Mouse (Mus musculus) urinary bladder, postnatal 4 days (tissue): ENCODE measurements around the gene Arg2.
"Not testable (repeated sequence)": the region's sequence is repeated elsewhere in the genome, so short reads cannot be mapped to it uniquely, and the experiment has no call there.

Source experiments
- DNase-seq, 2 experiments: peaks; one replicate each; pipeline ENCODE4 v3.0.0; 2021 to 2022; ENCODE audit warnings: low spot score in 2 of 2

The Arg2 gene

DNA sequence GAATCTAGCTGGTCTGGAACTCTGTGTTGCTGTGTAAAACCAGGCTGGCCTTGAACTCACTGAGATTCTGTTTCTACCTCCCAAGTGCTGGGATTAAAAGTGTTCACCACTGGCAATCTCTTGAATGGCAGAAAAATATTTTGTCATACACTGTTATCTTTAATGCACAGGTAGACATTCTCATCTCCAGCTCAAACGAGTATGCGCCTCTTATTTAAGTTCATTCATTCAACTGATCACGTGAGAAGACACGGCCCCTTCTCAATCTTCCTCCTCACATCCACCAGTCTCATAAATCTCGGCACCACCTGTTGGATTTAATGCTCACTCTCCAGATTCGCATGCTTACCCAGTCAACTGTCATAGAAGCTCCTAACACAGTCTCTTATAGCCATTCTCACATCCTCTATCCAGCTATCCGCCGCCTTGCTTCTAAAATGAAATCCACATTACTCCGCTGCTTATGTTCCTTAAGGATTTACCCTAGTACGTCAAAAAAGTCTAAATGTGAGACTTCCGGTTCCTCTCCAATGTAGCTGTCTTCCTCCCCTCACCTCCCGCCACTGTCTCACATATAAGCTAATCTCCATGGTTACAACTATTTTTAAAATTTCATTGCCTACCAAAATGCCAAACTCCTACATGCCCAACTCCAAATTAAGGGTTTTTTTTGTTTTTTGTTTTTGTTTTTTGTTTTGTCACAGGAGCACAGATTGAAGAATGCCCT is 40.9 kb downstream of the Arg2 start:
- no peak for DNase-seq

DNA sequence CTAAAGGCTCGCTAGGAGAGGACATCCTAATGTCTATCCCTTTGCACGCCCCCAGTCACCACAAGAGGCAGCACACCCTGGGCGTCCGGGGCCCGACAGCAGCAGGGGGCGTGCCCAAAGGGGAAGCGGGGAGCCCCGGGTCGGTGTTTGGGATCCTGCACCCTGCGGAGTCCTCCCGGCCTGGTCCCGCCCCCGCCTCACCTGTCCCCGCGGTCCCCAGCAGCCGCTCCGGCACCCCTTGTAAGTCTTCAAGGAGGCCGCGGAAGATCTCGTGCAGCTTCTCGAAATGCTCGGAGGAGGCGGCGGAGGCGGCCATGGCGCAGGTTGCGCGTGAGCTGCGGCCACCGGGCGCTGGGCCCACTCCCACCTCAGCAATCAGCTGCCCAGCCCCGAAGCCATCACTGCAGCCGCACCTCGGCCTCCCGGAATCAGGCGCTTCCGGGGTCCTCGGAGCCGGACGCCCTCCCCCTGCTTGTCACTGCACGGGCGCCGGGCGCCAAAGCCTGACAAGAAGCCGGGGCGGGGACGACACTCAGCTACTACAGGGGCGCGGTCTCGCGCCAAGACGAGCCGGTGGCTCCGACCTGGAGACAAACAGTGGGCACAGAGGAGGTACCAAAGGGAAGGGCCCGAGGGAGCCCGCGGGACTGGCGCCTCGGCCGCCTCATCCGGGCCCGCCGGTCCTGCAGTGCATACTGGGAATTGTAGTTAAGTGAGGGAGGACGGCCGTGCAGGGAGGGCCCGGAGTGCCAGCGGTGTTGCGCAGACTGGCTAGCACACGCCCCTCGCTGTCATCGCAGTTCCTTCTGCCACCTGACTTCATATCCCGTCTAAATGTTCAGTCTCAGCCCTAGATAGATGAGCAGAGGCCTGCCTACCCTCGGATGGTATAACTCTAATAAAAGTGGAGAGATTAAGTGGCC is 41.7 kb downstream of the Arg2 start, which contains the start of gene Vti1b:
Gene Vti1b (minus strand): TSS at position 649 of the 923 bp plus-strand sequence.
- peak; percentile 86 to 89 for DNase-seq

DNA sequence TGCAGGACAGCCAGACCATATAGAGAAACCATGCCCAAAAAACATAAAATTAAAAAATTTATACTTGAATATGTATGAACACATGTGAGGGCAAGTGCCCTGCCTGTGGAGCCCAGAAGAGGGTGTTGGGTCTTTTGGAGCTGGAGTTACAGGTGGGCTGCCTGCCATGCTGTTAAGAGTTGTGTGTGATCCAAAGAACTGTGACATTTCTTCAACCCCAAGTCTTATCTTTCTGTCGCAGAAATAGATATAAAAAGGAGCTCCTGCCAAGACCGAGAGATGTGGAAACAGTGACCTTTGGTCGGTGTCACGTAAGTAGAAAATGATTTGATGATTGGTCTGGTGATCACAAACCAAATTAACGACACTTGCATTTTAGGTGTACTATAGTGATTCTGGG is 43.1 kb downstream of the Arg2 start:
- DNase-seq = no peak

DNA sequence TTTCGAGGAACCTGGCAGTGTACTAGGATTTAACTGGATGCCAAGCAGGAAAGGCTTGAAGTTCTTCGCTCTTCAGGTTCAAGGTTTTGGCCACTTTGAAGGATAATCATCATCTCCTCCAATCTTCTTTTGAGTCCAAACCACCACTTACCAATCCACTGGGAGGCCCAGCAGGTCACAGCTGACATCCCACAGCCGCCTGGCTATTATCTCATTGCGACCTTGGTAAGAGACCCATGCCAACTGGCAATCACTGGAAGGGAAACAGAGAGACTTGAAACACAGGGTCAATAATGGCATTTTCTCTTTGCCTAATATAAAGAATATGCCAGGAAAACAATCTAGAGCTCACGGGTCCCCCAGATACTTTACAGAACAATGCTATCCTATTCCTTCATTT is 45.4 kb downstream of the Arg2 start:
- DNase-seq = no peak

DNA sequence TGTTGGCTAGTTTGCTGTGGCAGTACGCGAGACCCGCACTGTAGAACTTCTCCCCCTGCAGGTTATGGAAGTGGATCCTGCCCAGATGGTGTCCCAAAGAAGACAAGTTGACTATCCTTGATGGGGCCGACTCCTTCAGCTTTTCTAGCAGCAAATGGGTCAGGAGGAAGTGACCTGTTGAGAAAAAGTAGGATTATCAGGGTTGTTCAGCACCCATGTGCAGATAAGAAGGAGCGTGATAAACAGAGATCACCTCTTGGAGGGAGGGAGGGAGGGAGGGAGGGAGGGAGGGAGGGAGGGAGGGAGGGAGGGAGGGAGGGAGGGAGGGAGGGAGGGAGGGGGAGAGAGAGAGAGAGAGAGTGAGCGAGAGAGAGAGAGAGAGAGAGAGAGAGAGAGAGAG is 54.6 kb downstream of the Arg2 start:
- not testable (repeated sequence) for DNase-seq

DNA sequence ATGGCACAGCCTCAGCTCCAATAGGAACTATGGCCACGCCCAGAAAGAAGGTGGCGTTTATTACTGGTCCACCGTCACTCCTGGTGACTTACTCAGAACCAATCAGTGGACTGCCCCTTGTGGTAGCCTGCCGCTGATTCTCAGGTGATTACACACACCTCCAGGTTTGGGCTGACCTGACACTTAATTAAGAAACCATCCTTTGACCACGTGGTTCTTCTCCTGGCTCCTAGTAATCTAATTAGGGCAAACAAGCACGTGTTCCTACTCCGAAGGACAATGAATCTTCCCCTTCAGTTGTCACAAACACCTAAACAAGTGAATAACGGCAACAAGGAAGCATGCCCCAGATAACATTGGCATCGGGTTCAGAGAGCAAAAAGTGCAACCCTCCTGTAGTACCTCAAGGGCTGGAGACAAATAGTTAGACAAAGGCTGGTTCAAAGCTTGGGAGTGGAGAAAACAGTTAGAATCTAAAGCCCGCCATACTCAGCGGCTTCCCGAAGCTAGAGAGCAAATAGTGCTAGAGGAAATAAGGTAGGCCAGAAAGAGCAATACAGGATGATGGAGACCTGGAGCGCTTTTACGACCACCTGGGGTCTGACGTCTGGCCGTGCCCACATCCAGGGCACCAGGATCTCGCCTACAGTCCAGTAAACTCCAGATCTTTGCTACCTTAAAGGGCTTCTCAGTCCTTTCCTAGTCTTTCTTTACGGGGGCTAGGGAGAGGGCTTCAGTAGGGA is 60.5 kb downstream of the Arg2 start:
- DNase-seq = peak in 1 of 2 experiments; percentile 61

DNA sequence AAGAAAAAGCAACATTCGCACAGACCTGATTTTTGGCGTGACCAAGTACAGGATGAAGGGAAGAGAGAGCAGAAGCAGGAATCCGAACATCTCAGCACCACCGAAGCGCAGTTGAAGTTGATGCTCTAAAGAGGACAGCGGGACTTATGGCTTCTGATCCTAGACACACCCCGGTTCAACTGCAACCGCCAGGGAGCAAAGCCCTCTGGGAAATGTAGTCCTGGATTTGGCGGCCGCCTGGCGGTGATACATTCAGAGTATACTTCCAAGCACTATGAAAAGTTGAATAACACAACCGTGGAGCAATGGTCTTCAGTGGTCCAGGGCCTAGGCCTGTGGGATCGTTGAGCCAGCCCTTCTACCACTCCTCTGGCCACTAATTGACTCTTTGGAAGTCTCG is 61.1 kb downstream of the Arg2 start:
- peak; percentile 66 to 79 for DNase-seq

DNA sequence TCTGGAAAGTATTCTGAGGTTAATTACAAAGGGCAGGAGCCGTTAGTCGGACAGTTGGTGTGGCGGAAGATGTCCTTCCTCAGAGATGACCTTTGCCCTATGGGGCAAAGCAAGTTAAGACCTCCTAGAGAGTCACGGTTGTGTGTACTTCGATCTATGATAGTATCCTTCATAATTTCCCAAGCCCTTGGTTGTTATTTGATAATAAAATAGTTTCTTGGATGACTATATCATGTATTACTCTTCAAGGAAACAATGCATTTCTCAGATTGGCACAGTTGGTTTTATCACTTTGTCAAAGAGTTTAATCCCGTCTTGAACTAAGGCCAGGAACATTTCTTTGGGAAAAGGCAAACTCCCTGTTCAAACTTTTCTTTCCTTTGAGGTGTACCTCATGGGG is 61.6 kb downstream of the Arg2 start, which contains the start of gene Rdh11:
Gene Rdh11 (minus strand): TSS at position 101 of the 400 bp plus-strand sequence.
- no peak for DNase-seq

DNA sequence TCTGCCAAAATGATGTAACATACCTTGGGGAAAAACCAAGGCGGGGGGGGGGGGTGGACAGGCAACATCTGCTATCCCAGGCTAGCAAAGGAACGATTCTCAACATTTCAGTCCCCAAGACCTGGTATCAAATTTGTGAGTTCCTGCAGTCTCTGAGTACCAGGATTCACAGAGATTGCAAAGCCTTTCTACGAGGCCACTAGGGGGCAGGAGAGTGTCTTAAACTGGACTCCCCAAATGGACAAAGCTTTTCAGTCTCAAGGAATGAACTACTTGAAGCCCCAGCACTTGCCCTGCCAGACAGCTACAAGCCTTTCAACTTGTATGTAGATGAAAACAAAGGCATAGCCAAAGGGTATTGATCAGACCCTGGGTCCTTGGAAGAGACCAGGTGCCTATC is 62.9 kb downstream of the Arg2 start:
- peak in 1 of 2 experiments; percentile 66 for DNase-seq

DNA sequence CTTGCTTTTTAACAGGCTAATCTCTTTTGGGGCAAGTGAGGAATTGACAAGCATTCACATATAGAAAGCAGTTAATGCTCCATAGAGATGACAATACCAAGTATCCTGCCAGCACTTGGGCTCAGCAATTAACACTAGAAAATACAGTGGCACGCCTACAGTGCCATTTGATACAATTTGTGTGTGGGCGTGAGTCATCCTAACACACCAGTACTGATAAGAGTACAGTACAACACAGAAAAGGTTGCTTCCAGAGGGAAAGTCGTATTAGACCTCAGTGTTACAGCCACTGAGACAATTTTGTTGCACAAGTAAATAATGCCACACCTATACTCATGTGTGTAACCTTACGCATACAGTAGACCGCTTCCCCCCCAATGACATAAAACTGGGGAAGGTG is 66.5 kb downstream of the Arg2 start:
- DNase-seq = no peak

DNA sequence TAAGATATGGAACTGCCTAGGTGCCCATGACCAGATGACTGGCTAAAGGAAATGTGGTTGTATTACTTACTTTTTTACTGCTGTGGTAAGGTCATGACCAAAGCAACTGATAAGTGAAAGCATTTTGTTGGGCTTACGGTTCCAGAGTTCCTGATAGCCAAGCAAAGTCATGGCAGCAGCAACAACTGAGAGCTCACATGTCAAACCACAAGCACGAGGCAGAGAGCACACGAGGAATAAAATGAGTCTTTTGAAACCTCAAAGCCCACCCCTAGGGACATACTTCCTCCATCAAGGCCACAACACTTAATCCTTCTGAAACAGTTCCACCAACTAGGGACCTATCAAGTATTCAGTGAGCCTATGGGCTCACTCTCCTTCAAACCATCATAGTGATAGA is 71.3 kb downstream of the Arg2 start:
- DNase-seq = no peak
